Mouse (Mus musculus): ENCODE measurements around the gene Cenpx.
"Not testable (repeated sequence)": the region's sequence is repeated elsewhere in the genome, so short reads cannot be mapped to it uniquely, and the experiment has no call there.

Gene Cenpx

DNA sequence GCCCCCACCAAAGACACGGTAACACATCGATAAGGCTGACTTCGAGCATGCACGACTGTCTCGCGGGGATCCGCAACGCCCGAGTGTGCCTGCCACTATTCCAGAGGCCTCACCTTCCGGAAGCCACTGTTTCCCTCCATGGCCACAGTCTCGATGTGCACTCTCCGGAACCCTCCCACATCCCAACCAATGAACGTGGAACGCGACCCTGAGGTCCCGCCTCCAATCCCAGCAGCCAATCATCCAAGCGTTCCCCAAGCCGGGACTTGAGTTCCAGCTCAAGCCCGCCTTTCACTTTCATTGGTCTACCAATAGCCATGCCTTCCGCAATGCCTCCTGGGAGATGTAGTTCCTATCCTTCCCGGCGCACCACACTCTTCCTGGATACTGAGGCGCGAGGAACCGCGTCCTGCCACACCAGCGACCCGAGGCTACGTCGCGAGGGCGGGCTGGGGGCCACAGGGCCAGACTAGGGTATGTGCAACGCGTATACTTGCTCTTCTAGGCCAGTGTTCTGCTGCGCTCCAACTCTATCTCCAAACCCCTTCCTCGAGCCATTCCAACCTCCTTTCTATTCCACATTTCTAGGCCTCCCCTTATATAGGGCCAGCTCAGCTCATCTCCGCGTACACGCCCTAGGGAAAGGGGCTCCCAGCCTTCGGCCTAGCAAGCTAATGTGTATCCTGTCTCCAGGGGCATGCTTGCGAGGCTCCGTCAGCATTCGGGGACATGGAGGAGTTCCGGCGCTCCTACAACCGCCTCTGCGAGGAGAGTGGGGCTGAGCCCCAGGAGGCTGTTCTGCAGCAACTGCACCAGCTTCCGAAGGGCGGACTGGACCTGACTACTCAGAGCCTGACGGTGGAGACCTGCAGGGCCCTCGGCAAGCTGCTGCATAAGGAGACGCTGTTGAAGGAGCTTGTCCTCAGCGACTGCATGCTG is at the start of gene Cenpx, which contains the start of gene Lrrc45:
Cenpx (minus strand) TSS at position 159 of the 939 bp plus-strand sequence.
Lrrc45 (plus strand) TSS at position 346 of the 939 bp plus-strand sequence.
- in situ Hi-C loops (cut with MseI, MboI): loop anchor here (5.0 to 10.0 kb wide), 2 partner anchors 57 to 59 kb away; no protein-coding TSS in a partner anchor

- in situ Hi-C loops (cut with MseI, MboI): not testable (repeated sequence)
Observed at GRCm38 (mm10) chr11:120762672-120763041, 49.1 kb upstream of the Cenpx start, which contains the start of gene Hmga1b. Hmga1b (plus strand) TSS chr11:120762794.

DNA sequence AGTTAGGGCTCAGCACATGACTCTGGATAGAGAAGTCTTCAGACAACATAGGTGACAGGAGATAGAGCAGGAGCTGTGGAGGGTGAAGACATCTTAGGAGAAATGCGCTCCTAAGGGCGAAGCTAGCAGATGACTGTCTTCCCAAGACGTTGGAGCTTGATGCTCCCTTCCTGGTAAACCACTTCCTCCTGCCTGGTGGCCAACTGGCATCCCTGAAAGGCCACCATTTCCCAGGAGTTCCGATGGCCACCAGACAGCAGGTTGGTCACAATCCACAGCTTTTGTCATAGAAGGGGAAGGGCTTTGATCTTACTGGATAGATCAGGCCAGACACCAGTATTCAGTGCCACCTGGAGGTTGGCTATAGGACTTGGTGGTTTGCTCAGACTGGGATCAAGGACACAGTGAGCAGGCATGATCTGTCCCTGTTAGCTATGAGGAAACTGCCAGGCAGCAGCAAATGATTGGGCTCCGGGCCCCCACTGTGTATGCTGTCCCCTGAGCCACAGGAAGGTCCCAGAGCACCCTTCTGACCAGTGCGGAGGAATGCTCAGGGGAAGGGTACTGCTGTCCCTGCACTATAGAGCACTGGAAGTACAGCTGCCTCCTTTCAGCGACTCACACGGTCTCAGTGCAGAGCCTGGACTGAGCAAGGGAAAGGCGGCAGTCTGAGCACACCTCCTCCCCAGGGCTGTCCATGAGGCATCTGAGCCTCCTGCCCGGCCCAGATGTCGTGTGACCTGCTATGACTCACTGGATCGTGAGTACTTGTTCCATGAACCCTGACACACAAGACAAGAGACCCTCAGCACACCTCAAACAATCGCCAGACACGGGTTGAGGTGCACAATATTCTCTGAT is 48.5 kb upstream of the Cenpx start:
- in situ Hi-C loops (cut with MseI, MboI): no loop called here

DNA sequence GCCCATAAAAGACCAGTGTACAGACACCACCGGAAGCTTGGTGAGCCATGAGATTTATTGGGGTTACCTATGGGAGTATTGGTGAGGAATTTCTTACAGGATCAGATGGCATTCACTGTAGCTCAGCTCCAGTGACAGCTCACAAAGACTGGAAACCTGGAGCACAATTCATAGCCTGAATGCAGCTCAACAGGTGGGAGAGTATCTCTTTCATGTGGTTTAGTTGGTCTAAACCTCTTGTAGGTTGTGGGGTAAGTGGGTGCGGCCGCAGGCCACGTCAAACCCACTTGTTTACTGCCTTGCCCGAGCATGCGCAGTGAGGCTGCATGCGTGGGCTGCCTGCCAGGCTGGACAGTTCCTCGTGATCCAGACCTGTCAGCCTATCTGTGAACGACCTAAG is 46.7 kb upstream of the Cenpx start:
- in situ Hi-C loops (cut with MseI, MboI): no loop called here

DNA sequence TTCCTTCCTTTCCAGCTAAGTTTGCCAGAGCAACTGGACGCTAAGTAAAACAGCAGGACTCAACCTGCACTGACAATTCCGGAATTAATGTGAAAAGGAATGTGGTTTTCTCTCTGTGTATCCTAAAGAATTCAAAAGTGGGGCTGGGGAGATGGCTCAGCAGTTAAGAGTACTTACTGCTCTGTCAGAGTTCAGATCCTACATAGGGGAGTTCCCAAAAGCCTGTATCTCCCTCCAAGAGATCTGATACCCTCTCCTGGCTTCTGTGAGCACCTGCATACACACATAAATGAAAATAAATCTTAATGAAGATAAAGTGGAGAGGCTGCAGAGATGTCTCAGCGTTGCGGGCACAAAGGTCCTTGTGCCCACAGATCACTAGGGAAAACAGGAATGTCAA is 38.1 kb upstream of the Cenpx start:
- in situ Hi-C loops (cut with MseI, MboI): no loop called here

- in situ Hi-C loops (cut with MseI, MboI): no loop called here
Observed at GRCm38 (mm10) chr11:120749430-120749829, 35.9 kb upstream of the Cenpx start.

DNA sequence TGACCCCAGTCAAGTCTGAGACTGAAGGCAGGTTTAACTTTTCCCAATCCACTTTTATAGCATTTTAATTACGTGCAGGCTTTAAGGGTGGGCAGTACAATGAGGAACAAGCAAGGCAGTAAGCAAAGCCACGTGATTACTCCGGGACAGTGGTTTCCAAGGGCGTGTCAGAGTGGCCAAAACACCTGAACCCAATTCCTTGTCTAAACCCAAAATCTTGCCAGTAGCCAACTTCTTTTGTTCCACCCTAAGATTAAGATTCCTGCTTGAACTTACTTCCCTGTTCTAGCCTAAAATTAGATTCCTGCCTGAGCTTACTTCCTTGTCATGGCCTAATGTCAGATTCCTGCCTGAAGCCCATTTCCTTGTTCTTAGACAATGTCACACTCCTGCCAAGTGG is 34.4 kb upstream of the Cenpx start:
- in situ Hi-C loops (cut with MseI, MboI): no loop called here

GRCm38 (mm10) chr11:120744121-120744701 is 30.7 kb upstream of the Cenpx start:
- in situ Hi-C loops (cut with MseI, MboI): no loop called here

DNA sequence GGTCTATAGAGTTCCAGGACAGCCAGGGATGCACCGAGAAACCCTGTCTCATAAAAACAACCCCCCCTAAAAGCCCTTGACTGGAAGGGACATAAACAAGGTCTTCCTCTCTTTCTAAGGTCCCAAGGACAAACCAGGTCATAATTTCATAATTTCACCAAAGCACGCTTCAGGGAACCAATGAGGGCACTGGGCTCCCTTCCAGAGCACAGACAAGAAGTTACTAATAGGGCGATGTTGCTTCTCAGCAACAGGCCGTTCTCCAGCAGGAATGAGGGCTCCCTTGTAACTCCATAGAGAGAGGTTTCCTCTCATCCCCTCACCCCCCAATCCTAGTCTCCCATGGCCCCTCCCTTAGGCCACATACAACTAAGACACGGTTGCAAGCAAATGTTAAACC is 27.4 kb upstream of the Cenpx start:
- in situ Hi-C loops (cut with MseI, MboI): no loop called here

DNA sequence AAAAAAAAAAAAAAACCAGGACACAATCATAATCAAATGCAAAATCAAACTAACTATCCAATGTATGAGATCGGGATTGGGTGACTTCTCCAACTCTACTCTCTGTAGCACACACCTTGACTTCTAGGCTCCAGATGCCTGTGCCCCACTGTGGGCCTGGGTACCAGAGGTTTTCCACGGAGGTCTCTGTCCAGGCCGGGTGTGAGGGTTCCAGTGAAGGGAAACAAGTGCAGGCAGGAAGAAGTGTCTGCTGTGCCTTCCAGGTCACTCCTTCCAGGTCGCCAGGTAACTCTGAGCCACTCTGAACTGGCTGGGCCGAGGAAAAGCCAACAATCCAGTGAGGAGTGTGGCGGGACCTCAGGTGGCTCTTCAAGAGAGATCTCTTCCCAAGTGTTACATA is 22.9 kb upstream of the Cenpx start:
- in situ Hi-C loops (cut with MseI, MboI): no loop called here

DNA sequence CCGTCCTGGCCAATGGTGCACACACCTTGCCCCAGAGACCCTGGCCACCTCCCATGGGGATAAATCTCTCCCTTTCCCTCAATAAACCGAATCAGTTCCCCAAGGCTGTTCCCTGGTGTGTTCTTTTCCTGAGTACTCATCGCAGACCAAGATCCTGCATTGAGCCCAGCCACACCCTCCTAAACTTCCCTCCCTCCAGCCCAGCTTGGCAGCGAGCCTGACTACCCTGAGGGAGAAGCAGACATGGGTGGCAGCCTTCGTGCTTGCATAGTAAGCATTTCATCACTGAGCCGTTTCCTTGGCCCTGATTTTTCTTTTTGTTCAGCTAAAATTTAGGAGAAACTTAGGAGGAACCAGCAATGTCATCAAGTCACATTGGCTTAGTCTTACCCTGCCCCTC is 20.0 kb upstream of the Cenpx start:
- in situ Hi-C loops (cut with MseI, MboI): no loop called here

DNA sequence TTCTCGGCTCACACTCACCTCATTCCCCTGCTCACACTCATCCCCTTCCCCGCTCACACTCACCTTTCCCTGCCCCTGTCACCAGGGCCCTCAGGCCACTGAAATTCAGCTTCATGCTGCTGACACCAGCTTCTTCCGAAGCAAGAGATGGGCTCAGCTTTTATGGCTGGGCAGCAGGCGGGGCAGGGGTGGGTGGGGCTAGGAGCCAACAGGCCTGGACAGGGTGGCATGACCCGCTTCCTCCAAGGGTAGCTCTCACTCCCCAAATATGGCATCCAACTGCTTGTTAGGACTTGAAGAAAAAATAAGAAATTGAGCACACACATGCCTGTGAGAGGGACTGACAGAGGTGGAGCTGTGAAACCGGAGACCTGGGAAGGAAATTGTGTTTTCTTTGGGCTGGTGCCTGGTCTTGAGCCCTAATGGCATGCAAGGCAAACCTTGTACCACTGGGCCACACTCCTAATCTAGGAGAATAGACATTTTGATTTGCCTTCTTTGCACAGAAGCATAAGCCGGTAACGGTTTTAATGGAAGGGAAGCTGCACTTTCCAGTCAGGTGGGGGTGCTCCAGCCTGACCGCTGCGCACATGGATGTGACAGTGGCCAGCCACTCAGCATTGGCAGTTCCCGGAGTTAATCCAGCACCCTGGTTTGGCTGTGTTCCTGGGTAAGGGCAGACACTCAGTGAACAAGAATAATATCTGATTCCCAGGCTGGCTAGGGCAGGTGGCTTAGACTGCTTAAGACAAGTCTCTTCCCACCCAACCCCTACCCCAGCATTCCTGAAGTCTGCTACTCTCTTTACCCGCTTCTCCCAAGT is 18.5 kb upstream of the Cenpx start, which contains the start of gene Cbr2:
Cbr2 (minus strand) TSS at position 257 of the 823 bp plus-strand sequence.
- in situ Hi-C loops (cut with MseI, MboI): no loop called here

GRCm38 (mm10) chr11:120731395-120731794 is 17.9 kb upstream of the Cenpx start:
- in situ Hi-C loops (cut with MseI, MboI): no loop called here

- in situ Hi-C loops (cut with MseI, MboI): no loop called here
Observed at GRCm38 (mm10) chr11:120730331-120730870, 16.9 kb upstream of the Cenpx start.

- in situ Hi-C loops (cut with MseI, MboI): loop anchor here (5.0 kb wide), 1 partner anchor 48 kb away; no protein-coding TSS in a partner anchor
Observed at GRCm38 (mm10) chr11:120729432-120730050, 16.0 kb upstream of the Cenpx start.

- in situ Hi-C loops (cut with MseI, MboI): loop anchor here (5.0 kb wide), 1 partner anchor 49 kb away; no protein-coding TSS in a partner anchor
Observed at GRCm38 (mm10) chr11:120728530-120729240, 15.1 kb upstream of the Cenpx start.

GRCm38 (mm10) chr11:120727564-120727963 is 14.0 kb upstream of the Cenpx start:
- in situ Hi-C loops (cut with MseI, MboI): loop anchor here (5.0 kb wide), 1 partner anchor 50 kb away; no protein-coding TSS in a partner anchor

- in situ Hi-C loops (cut with MseI, MboI): loop anchor here (5.0 kb wide), 1 partner anchor 50 kb away; no protein-coding TSS in a partner anchor
Observed at GRCm38 (mm10) chr11:120727169-120727527, 13.6 kb upstream of the Cenpx start, which contains the start of gene Dcxr. Dcxr (minus strand) TSS chr11:120727281.

All from mouse trophoblast stem cell (cell line).